Mouse (Mus musculus): ENCODE results near the gene Gimap7.

Gene Gimap7

DNA sequence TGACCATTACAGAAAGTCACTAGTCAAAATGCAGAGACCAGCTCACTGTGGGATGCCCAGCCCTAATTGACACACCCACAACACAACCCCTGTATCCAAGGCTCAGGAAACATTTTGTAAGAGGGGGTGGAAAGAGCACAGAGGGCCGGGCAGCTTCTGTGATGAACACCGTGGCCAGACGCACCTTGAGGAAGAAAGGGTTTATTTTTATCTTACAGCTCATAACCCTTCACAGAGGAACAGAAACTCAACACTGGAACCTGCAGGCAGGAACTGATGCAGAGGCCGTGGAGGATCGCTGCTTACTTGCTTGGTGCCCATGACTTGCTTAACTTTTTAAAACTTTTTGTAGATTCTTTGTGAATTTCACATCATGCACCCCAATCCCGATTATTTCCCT is 25.5 kb upstream of the Gimap7 start:
- no peak for DNase-seq (ENCODE audit: low spot score)

GRCm38 (mm10) chr6:48696830-48697554 is 21.4 kb upstream of the Gimap7 start:
- no peak for DNase-seq (ENCODE audit: low spot score)

DNA sequence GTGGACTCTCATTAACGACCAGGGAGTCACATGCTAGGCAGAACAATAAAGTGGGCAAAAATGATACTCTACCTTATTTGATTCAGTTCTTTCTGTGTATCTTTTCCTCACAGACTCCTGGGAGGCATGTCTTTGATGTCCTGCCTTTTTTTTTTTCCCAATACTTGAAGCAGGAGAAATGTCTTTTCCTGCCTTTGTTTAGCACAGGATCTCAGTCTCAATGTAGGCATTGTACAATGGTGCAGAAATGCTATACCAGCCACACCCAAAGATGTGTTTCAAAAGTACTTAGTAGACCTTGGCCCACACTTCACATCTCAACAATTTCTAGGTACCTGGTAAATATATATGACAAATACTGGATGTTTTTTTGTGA is 20.9 kb upstream of the Gimap7 start:
- DNase-seq (ENCODE audit: low spot score) = no peak

DNA sequence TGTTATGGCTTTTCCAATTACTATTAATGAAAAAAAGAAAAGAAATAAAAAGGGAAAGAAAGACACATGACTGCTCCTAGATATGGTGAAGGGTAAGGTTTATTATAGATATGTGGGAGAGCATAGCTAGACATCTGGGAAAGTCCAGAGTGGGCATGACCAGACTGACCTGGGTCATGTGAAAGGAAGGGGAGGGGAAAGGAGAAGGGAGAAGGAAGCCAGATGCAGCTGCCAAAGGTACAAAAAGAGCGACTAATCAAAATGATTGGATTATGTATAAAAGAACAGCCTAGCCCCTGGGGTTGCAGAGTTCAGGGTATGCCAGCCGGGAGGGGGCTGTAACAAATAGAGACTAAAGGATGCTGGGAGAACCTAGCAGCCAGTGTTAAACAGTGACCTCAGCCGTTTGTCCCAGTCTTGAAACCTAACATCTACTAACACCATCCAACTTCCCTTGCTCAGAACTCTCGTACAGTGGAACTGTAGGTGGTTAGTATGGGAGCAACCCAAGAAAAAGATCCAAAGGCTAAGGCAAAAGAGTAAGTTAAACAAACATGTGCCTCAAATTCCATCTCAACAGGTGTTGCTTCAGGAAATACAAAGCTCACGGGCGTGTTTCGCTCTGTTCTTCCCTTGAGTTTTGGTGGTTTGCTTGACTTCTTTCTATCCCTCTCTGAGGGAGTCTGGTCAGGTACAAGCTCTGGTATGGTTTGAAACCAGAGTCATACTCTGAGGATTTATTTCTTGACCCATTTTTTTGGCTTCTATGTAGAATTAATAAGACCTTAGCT is 20.2 kb upstream of the Gimap7 start:
- no peak for DNase-seq (ENCODE audit: low spot score)

DNA sequence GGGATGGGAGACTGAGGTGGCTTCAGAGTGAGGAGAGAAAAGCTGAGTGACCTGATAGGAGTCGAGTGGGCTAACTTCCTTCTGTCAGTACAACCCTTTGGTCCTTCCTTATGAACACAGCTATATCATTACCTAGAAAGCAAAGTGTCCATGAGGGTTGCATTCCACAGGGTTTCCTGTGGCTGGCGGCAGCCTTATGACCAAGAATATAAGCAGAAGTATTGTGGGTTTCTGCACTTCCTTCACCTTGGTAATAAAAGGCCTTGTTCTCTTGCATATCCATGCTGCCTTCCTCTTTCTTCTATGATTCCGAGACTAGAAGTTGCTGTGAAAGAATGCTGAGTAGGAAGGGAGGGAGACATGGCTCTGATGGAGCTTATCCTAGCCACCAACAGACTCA is 19.5 kb upstream of the Gimap7 start:
- DNase-seq (ENCODE audit: low spot score) = no peak

GRCm38 (mm10) chr6:48700251-48701075 is 18.0 kb upstream of the Gimap7 start:
- DNase-seq (ENCODE audit: low spot score) = no peak

DNA sequence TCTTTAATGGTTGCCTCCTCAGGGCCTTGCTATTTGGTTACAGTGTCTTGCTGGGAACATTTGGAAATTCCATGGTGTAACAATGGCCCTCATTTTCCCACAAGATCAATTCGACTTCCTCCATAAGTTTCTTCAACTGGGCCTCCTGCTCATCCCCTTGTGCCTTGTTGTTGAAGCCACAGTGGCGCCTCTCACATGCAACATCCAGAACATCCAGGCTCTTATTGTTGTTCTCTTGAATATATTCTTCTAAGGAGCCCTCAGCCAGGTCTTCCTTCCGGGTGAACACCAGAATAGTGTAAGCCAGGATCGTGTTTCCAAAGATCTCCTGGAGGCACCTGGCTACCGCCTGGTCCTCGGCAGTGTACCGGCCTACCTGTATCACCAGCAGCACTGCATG is 16.3 kb upstream of the Gimap7 start:
- no peak for DNase-seq (ENCODE audit: low spot score)

GRCm38 (mm10) chr6:48702601-48703000 is 15.8 kb upstream of the Gimap7 start:
- DNase-seq (ENCODE audit: low spot score) = no peak

GRCm38 (mm10) chr6:48704146-48704545 is 14.3 kb upstream of the Gimap7 start:
- DNase-seq (ENCODE audit: low spot score) = no peak

DNA sequence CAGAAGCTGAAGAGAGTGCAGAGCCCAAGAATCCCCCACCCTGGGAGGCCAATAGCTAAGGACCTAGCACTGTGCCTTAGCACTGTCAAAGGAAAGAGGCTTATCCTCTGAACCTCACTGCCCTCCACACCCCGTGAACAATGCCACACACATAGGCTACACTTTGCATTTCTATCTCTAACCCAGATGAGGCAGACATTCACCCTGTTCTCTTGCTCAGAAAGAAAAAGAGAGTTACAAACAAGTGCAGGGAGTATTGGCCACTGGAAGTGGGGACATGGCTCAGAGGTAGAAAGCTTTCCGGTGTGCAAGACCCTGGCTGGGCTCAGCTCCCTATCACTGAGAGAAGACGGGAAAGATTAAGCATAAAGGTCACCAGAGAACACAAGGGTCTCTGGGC is 12.3 kb upstream of the Gimap7 start:
- no peak for DNase-seq (ENCODE audit: low spot score)

GRCm38 (mm10) chr6:48720326-48720725 is 1.9 kb downstream of the Gimap7 start:
- no peak for DNase-seq (ENCODE audit: low spot score)

- no peak for DNase-seq (ENCODE audit: low spot score)
These were observed 5.0 kb downstream of the Gimap7 start for GRCm38 (mm10) chr6:48723468-48723867.

- DNase-seq (ENCODE audit: low spot score) = no peak
These were observed 7.1 kb downstream of the Gimap7 start for GRCm38 (mm10) chr6:48725476-48725875.

DNA sequence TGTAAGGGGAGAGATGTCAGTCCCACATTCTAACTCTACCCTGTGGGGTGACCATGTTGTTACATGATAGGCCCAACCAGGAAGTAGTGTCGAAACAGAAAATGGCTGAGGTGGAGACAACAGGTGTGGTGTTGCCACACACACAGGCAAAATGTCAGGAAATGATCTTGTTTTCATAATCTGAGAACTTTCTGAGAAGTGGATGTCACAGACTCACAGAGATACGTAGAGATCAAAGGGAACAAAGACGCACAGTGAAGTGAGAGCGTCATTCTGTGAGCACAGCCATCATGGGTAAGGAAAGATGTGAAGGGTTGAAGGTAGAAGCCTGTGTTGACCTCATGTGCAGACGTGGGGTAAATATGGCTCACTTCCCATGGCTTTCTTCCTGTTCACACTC is 9.3 kb downstream of the Gimap7 start:
- no peak for DNase-seq (ENCODE audit: low spot score)

GRCm38 (mm10) chr6:48732864-48733304 is 14.5 kb downstream of the Gimap7 start:
- DNase-seq (ENCODE audit: low spot score) = no peak

DNA sequence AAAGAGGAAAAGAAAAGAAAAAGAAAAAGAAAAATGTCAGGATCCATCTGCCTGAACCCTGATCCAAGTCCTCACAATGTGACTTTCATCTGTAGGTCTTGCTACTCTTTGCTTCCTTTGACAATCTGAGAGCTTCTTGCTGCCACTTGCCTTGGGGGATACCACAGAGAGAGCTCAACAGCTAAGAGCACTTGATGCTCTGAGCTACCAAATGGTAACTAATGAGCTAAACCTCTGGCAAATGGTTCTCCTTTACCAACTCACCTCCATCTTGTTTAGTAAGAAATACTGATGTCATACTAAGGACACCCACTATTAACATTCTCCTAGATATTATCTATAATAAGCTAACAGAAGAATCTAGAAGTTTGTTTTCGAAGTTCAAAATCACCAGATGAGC is 15.2 kb downstream of the Gimap7 start:
- no peak for DNase-seq (ENCODE audit: low spot score)

DNA sequence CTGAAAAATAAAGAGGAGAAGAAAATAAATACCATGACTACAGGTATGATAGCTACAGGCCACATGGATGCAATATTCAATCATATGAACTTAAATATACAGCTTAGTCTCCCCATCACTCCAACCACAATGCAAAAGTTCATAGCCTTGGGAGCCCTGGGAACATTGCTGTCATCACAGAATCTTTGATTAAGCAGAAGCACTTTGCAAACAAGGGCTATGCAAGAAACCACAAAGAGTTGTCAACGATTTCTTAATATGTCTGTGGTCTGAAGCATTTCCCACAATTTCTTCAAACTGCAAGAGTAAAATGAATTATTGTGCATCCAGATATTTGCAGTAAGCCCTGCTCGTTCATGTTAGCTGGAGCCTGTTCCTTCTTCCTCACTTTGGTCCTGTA is 18.6 kb downstream of the Gimap7 start:
- DNase-seq (ENCODE audit: low spot score) = no peak

- DNase-seq (ENCODE audit: low spot score) = no peak
These were observed 19.3 kb downstream of the Gimap7 start for GRCm38 (mm10) chr6:48737688-48738087.

GRCm38 (mm10) chr6:48738961-48739779 is 20.7 kb downstream of the Gimap7 start, which contains the start of gene Gimap1:
Gimap1 (plus strand) TSS chr6:48739054.
- DNase-seq (ENCODE audit: low spot score) = no peak

DNA sequence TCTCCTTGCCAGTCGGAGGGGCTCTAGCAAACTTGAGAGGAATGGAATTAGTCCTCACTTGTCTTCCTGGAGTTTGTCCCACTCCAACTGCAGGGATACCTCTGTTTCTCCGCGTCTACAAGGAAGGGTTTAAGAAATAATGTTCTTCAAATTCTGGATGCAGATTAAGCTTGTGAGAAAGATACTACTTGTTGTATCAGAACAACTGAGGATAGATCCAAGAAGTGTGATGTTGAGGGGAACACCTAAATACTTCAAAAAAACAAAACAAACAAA is 21.3 kb downstream of the Gimap7 start:
- no peak for DNase-seq (ENCODE audit: low spot score)

GRCm38 (mm10) chr6:48740501-48741169 is 22.2 kb downstream of the Gimap7 start:
- no peak for DNase-seq (ENCODE audit: low spot score)
